Mouse (Mus musculus): ENCODE measurements around the gene Mfap5. TPM values are rescaled to one million over a fixed set of nuclear protein-coding genes. Genes with fewer than 3 reads are reported as not detected.
A peak's percentile ranks its signal among the peaks of the same experiment; 100 is the strongest.
"Not testable (repeated sequence)": the region's sequence is repeated elsewhere in the genome, so short reads cannot be mapped to it uniquely, and the experiment has no call there.

Mfap5 gene
- 126 and 131 TPM in 2 replicates for polyA plus RNA-seq (2012; rRNA removed)

- DNase-seq, result no peak
- Histone ChIP-seq H3K4me1 (ENCODE audit: control insufficient read depth, insufficient read depth, low read length) (no peaks in the 10 kb centered on the region), H3K4me3 (replicated peaks; ENCODE audit: extremely low read depth, low read depth, low read length) (no peak within 1 kb of the TSS)
- WGBS, result 83% methylated on average over 3 of the region's 3 CpGs
- TF ChIP-seq CTCF (IDR thresholded peaks at IDR 0.05; ENCODE audit: insufficient read depth, low read length) (no peak), POLR2A (IDR thresholded peaks at IDR 0.05; ENCODE audit: borderline replicate concordance, extremely low read depth, low read depth, low read length) (no peak)
These were observed at the start of gene Mfap5 for GRCm38 (mm10) chr6:122505545-122505944. Mfap5 (plus strand) TSS chr6:122505845.

- DNase-seq, result no peak
- WGBS, result 86% methylated on average over 8 of the region's 8 CpGs
- Histone ChIP-seq H3K4me3 (replicated peaks; ENCODE audit: extremely low read depth, low read depth, low read length) (no peak overlapping the region), H3K4me1 (ENCODE audit: control insufficient read depth, insufficient read depth, low read length) (no peaks in the 10 kb centered on the region)
- TF ChIP-seq CTCF (IDR thresholded peaks at IDR 0.05; ENCODE audit: insufficient read depth, low read length) (no peak), POLR2A (IDR thresholded peaks at IDR 0.05; ENCODE audit: borderline replicate concordance, extremely low read depth, low read depth, low read length) (no peak)
These were observed 46.5 kb upstream of the Mfap5 start for GRCm38 (mm10) chr6:122458946-122459693.

GRCm38 (mm10) chr6:122466092-122466713, 39.4 kb upstream of the Mfap5 start:
- H3K4me3 ChIP-seq (replicated peaks; ENCODE audit: extremely low read depth, low read depth, low read length), result no peak overlapping the region
- H3K4me1 ChIP-seq (ENCODE audit: control insufficient read depth, insufficient read depth, low read length), result no peaks in the 10 kb centered on the region
- TF ChIP-seq POLR2A (IDR thresholded peaks at IDR 0.05; ENCODE audit: borderline replicate concordance, extremely low read depth, low read depth, low read length) (no peak), CTCF (IDR thresholded peaks at IDR 0.05; ENCODE audit: insufficient read depth, low read length) (no peak)
- DNase-seq, result no peak
- WGBS, result 85% methylated on average over 3 of the region's 3 CpGs

GRCm38 (mm10) chr6:122469030-122469640, 36.5 kb upstream of the Mfap5 start:
- 88% methylated on average over 15 of the region's 15 CpGs for WGBS
- H3K4me3 ChIP-seq (replicated peaks; ENCODE audit: extremely low read depth, low read depth, low read length), result no peak overlapping the region
- no peak for DNase-seq
- TF ChIP-seq POLR2A (IDR thresholded peaks at IDR 0.05; ENCODE audit: borderline replicate concordance, extremely low read depth, low read depth, low read length) (no peak), CTCF (IDR thresholded peaks at IDR 0.05; ENCODE audit: insufficient read depth, low read length) (no peak)
- no peaks in the 10 kb centered on the region for H3K4me1 ChIP-seq (ENCODE audit: control insufficient read depth, insufficient read depth, low read length)

GRCm38 (mm10) chr6:122470240-122470639, 35.4 kb upstream of the Mfap5 start:
- no peaks in the 10 kb centered on the region for H3K4me1 ChIP-seq (ENCODE audit: control insufficient read depth, insufficient read depth, low read length)
- WGBS, result 88% methylated on average over 2 of the region's 2 CpGs
- no peak for DNase-seq
- TF ChIP-seq POLR2A (IDR thresholded peaks at IDR 0.05; ENCODE audit: borderline replicate concordance, extremely low read depth, low read depth, low read length) (no peak), CTCF (IDR thresholded peaks at IDR 0.05; ENCODE audit: insufficient read depth, low read length) (no peak)
- H3K4me3 ChIP-seq (replicated peaks; ENCODE audit: extremely low read depth, low read depth, low read length), result no peak overlapping the region

- not testable (repeated sequence) for H3K4me1 ChIP-seq (ENCODE audit: control insufficient read depth, insufficient read depth, low read length); DNase-seq
- 85% methylated on average over 3 of the region's 3 CpGs for WGBS
These were observed 34.2 kb upstream of the Mfap5 start for GRCm38 (mm10) chr6:122471461-122471860.

GRCm38 (mm10) chr6:122478062-122478461, 27.6 kb upstream of the Mfap5 start:
- Histone ChIP-seq H3K4me3 (replicated peaks; ENCODE audit: extremely low read depth, low read depth, low read length) (no peak overlapping the region), H3K4me1 (ENCODE audit: control insufficient read depth, insufficient read depth, low read length) (no peaks in the 10 kb centered on the region)
- WGBS, result 50% methylated on average over 3 of the region's 3 CpGs
- TF ChIP-seq CTCF (IDR thresholded peaks at IDR 0.05; ENCODE audit: insufficient read depth, low read length) (no peak), POLR2A (IDR thresholded peaks at IDR 0.05; ENCODE audit: borderline replicate concordance, extremely low read depth, low read depth, low read length) (no peak)
- DNase-seq, result no peak

More at GRCm38 (mm10) chr6:122471461-122471860, 34.2 kb upstream of the Mfap5 start:
- not testable (repeated sequence) for H3K4me3 ChIP-seq (replicated peaks; ENCODE audit: extremely low read depth, low read depth, low read length)

GRCm38 (mm10) chr6:122485401-122486296, 20.0 kb upstream of the Mfap5 start:
- no peak for DNase-seq
- TF ChIP-seq CTCF (IDR thresholded peaks at IDR 0.05; ENCODE audit: insufficient read depth, low read length), result no peak
- no peak for TF ChIP-seq POLR2A (IDR thresholded peaks at IDR 0.05; ENCODE audit: borderline replicate concordance, extremely low read depth, low read depth, low read length)
- 10% methylated on average over 88 of the region's 91 CpGs for WGBS
- H3K4me3 ChIP-seq (replicated peaks; ENCODE audit: extremely low read depth, low read depth, low read length), result peak overlapping the region; percentile 51
- peaks cover 3% of the 10 kb centered on the region for H3K4me1 ChIP-seq (ENCODE audit: control insufficient read depth, insufficient read depth, low read length)

Data from lung, adult 2 months (tissue).